Mouse (Mus musculus) hindbrain, embryonic 14.5 days (tissue): ENCODE data around the gene Jkamp. TPM values are rescaled to one million over a fixed set of nuclear protein-coding genes. Genes with fewer than 3 reads are reported as not detected.
A peak's percentile ranks its signal among the peaks of the same experiment; 100 is the strongest.
"Not testable (repeated sequence)": the region's sequence is repeated elsewhere in the genome, so short reads cannot be mapped to it uniquely, and the experiment has no call there.

Source experiments
- ATAC-seq: fragments of 200-750 bp; cut with Nextera tagmentation; 2 replicates; pipeline ENCODE4 v1.8.0; 2017; ENCODE audit warnings: moderate number of reproducible peaks, mild to moderate bottlenecking, moderate TSS enrichment, moderate library complexity; ENCODE audit not compliant: low FRiP score
- DNase-seq: peaks from one replicate; pipeline ENCODE4 v3.0.0-alpha.2; 2015; ENCODE audit warnings: low spot score
- H3K27ac ChIP-seq: fragments of 300-500 bp; sonication (generic); 2 replicates; pipeline ENCODE4 v1.5.1; 2014; ENCODE audit warnings: mild to moderate bottlenecking, moderate library complexity
- H3K27me3 ChIP-seq: fragments of 300-500 bp; sonication (generic); 2 replicates; pipeline ENCODE4 v1.6.1; 2014; ENCODE audit warnings: mild to moderate bottlenecking, low read length, mixed read lengths; ENCODE audit not compliant: control insufficient read depth, insufficient read depth
- H3K36me3 ChIP-seq: fragments of 300-500 bp; sonication (generic); replicated peaks from 2 replicates; pipeline ENCODE4 v1.6.1; 2014; ENCODE audit not compliant: control insufficient read depth, insufficient read depth
- H3K4me1 ChIP-seq: fragments of 300-500 bp; sonication (generic); replicated peaks from 2 replicates; pipeline ENCODE4 v1.6.1; 2014; ENCODE audit warnings: antibody characterized with exemption, low read length, mixed read lengths; ENCODE audit not compliant: control insufficient read depth, insufficient read depth
- H3K4me2 ChIP-seq: fragments of 300-500 bp; sonication (generic); replicated peaks from 2 replicates; pipeline ENCODE4 v1.6.1; 2014; ENCODE audit warnings: mild to moderate bottlenecking, moderate library complexity
- H3K4me3 ChIP-seq: fragments of 300-500 bp; sonication (generic); replicated peaks from 2 replicates; pipeline ENCODE4 v1.5.1; 2014; ENCODE audit warnings: mild to moderate bottlenecking, low read length
- H3K9ac ChIP-seq: fragments of 300-500 bp; sonication (generic); 2 replicates; pipeline ENCODE4 v1.6.1; 2014
- H3K9me3 ChIP-seq: fragments of 300-500 bp; sonication (generic); 2 replicates; pipeline ENCODE4 v1.6.1; 2016; ENCODE audit warnings: low read length; ENCODE audit not compliant: control insufficient read depth
- WGBS: fragments of 180-500 bp; shearing (Covaris S2); extraction: QIAGEN DNeasy Blood & Tissue Kit; methylation state at CpG from one replicate; pipeline ENCODE4 v1.1.7; 2014; 5-methylcytosine and 5-hydroxymethylcytosine counted together
- polyA plus RNA-seq: library from polyadenylated mRNA; unstranded; fragments of >200 nt; fragmentation: Nextera tagmentation; extraction: Ambion mirVana; gene quantifications from 2 replicates; pipeline ENCODE4 v1.2.1, GENCODE M21; 2014

Gene Jkamp
- polyA plus RNA-seq = 86.6 and 101 TPM in 2 replicates

GRCm38 (mm10) chr12:72085329-72086165, at the start of gene Jkamp, which contains the start of gene L3hypdh:
Jkamp (plus strand) TSS chr12:72085589.
L3hypdh (minus strand) TSS chr12:72085439.
- peak within 1 kb of the TSS; percentile 80 for H3K4me2 ChIP-seq
- WGBS = 1% methylated on average over 52 of the region's 60 CpGs
- no peaks in the 10 kb centered on the region for H3K9me3 ChIP-seq
- peak; percentile 97 for DNase-seq
- H3K27me3 ChIP-seq = no peaks in the 10 kb centered on the region
- peak within 1 kb of the TSS; percentile 67 for H3K4me3 ChIP-seq
- H3K4me1 ChIP-seq = peaks cover 33% of the 10 kb centered on the region
- H3K36me3 ChIP-seq = peaks cover 8% of the 10 kb centered on the region; the same call in 1 of the 2 replicates
- ATAC-seq = peak; percentile 95
- H3K27ac ChIP-seq = peak within 1 kb of the TSS; percentile 97
- peak within 1 kb of the TSS; percentile 95 for H3K9ac ChIP-seq

GRCm38 (mm10) chr12:72036097-72036661, 49.2 kb upstream of the Jkamp start:
- H3K36me3 ChIP-seq = no peaks in the 10 kb centered on the region
- no peak overlapping the region for H3K4me2 ChIP-seq
- no peaks in the 10 kb centered on the region for H3K27me3 ChIP-seq
- H3K4me1 ChIP-seq = no peaks in the 10 kb centered on the region
- H3K27ac ChIP-seq = no peak overlapping the region
- ATAC-seq (no peak), DNase-seq (no peak)
- no peak overlapping the region for H3K9ac ChIP-seq
- 76% methylated on average over 9 of the region's 9 CpGs for WGBS
- H3K4me3 ChIP-seq = no peak overlapping the region
- no peaks in the 10 kb centered on the region for H3K9me3 ChIP-seq

- Histone ChIP-seq H3K36me3 (no peaks in the 10 kb centered on the region), H3K9ac (no peak overlapping the region), H3K9me3 (no peaks in the 10 kb centered on the region), H3K4me3 (no peak overlapping the region), H3K27ac (no peak overlapping the region), H3K4me2 (no peak overlapping the region), H3K27me3 (no peaks in the 10 kb centered on the region), H3K4me1 (no peaks in the 10 kb centered on the region)
- WGBS = 95% methylated on average over 6 of the region's 6 CpGs
- ATAC-seq = no peak
- DNase-seq = no peak
Measured at GRCm38 (mm10) chr12:72037049-72037448, 48.3 kb upstream of the Jkamp start.

GRCm38 (mm10) chr12:72038866-72039265, 46.5 kb upstream of the Jkamp start:
- Histone ChIP-seq H3K9me3 (no peaks in the 10 kb centered on the region), H3K4me1 (no peaks in the 10 kb centered on the region), H3K4me2 (no peak overlapping the region), H3K9ac (no peak overlapping the region), H3K4me3 (no peak overlapping the region), H3K36me3 (no peaks in the 10 kb centered on the region), H3K27ac (no peak overlapping the region), H3K27me3 (no peaks in the 10 kb centered on the region)
- ATAC-seq = no peak
- DNase-seq = no peak
- 48% methylated on average over 2 of the region's 2 CpGs for WGBS

GRCm38 (mm10) chr12:72039501-72039900, 45.9 kb upstream of the Jkamp start:
- DNase-seq (no peak), ATAC-seq (no peak)
- Histone ChIP-seq H3K9ac (no peak overlapping the region), H3K36me3 (no peaks in the 10 kb centered on the region), H3K27ac (no peak overlapping the region), H3K4me1 (no peaks in the 10 kb centered on the region), H3K4me2 (no peak overlapping the region), H3K27me3 (no peaks in the 10 kb centered on the region), H3K9me3 (no peaks in the 10 kb centered on the region), H3K4me3 (no peak overlapping the region)
- 74% methylated on average over 8 of the region's 8 CpGs for WGBS

GRCm38 (mm10) chr12:72041238-72041637, 44.2 kb upstream of the Jkamp start:
- H3K36me3 ChIP-seq = no peaks in the 10 kb centered on the region
- no peaks in the 10 kb centered on the region for H3K27me3 ChIP-seq
- no peak overlapping the region for H3K9ac ChIP-seq
- 92% methylated on average over 3 of the region's 3 CpGs for WGBS
- no peak overlapping the region for H3K27ac ChIP-seq
- DNase-seq = no peak
- no peak overlapping the region for H3K4me2 ChIP-seq
- H3K9me3 ChIP-seq = no peaks in the 10 kb centered on the region
- H3K4me3 ChIP-seq = no peak overlapping the region
- no peak for ATAC-seq
- H3K4me1 ChIP-seq = no peaks in the 10 kb centered on the region

GRCm38 (mm10) chr12:72047513-72047912, 37.9 kb upstream of the Jkamp start:
- Histone ChIP-seq H3K4me1 (no peaks in the 10 kb centered on the region), H3K36me3 (no peaks in the 10 kb centered on the region), H3K9ac (no peak overlapping the region), H3K4me3 (no peak overlapping the region), H3K9me3 (peaks cover 14% of the 10 kb centered on the region), H3K4me2 (no peak overlapping the region), H3K27ac (no peak overlapping the region), H3K27me3 (no peaks in the 10 kb centered on the region)
- DNase-seq (peak; percentile 75), ATAC-seq (no peak)
- 8% methylated on average over 2 of the region's 2 CpGs for WGBS

- not testable (repeated sequence) for H3K9ac ChIP-seq, DNase-seq, H3K27me3 ChIP-seq, H3K36me3 ChIP-seq, H3K27ac ChIP-seq, H3K4me2 ChIP-seq, ATAC-seq, H3K4me1 ChIP-seq, H3K4me3 ChIP-seq
- 92% methylated on average over 5 of the region's 5 CpGs for WGBS
- H3K9me3 ChIP-seq = peaks cover 14% of the 10 kb centered on the region
Measured at GRCm38 (mm10) chr12:72050156-72050555, 35.2 kb upstream of the Jkamp start.

GRCm38 (mm10) chr12:72050821-72051220, 34.6 kb upstream of the Jkamp start:
- H3K36me3 ChIP-seq = no peaks in the 10 kb centered on the region
- no peak overlapping the region for H3K4me3 ChIP-seq
- H3K9me3 ChIP-seq = peaks cover 14% of the 10 kb centered on the region
- no peak for ATAC-seq
- no peak overlapping the region for H3K9ac ChIP-seq
- no peak for DNase-seq
- H3K27me3 ChIP-seq = no peaks in the 10 kb centered on the region
- H3K4me1 ChIP-seq = no peaks in the 10 kb centered on the region
- no peak overlapping the region for H3K27ac ChIP-seq
- WGBS = 88% methylated on average over 4 of the region's 4 CpGs
- H3K4me2 ChIP-seq = no peak overlapping the region
